Mouse (Mus musculus) heart, embryonic 11.5 days (tissue): ENCODE results near the gene Zg16. TPM values are rescaled to one million over a fixed set of nuclear protein-coding genes. Genes with fewer than 3 reads are reported as not detected.

ENCODE experiments used
- microRNA-seq: library from miRNA; unstranded; fragments of <30 nt; microRNA quantifications from one replicate; pipeline ENCODE4, GENCODE M21; 2016; ENCODE audit warnings: borderline number of aligned reads
- polyA plus RNA-seq: library from polyadenylated mRNA; unstranded; fragments of >200 nt; fragmentation: Nextera tagmentation; extraction: Ambion mirVana; gene quantifications from 2 replicates; pipeline ENCODE4 v1.2.1, GENCODE M21; 2014

The Zg16 gene
- polyA plus RNA-seq, 1 experiment from 2014 or later: not detected

Small RNA genes within 50 kb of the gene (microRNA-seq; reads per million reads assigned to microRNA genes)
- not detected for gene Gm44343

Other genes starting within 250 kb of the Zg16 start
- 0.17 and 0.96 TPM in 2 replicates for gene Doc2a, start 239.9 kb downstream of the Zg16 start, polyA plus RNA-seq
- gene Hirip3, start 225.4 kb downstream of the Zg16 start, polyA plus RNA-seq: 15.5 and 17.0 TPM in 2 replicates
- gene Ino80e, start 225.0 kb downstream of the Zg16 start, polyA plus RNA-seq: 69.8 and 76.1 TPM in 2 replicates
- 19.4 and 25.9 TPM in 2 replicates for gene Taok2, start 202.6 kb downstream of the Zg16 start, polyA plus RNA-seq
- 13.5 and 18.3 TPM in 2 replicates for gene Tmem219, start 164.4 kb downstream of the Zg16 start, polyA plus RNA-seq
- gene Kctd13, start 158.4 kb downstream of the Zg16 start, polyA plus RNA-seq: 11.5 and 12.6 TPM in 2 replicates
- 0.23 TPM in 1 of 2 replicates, not detected in the other for gene Asphd1, start 137.7 kb downstream of the Zg16 start, polyA plus RNA-seq
- 0.20 and 0.31 TPM in 2 replicates for gene Sez6l2, start 136.8 kb downstream of the Zg16 start, polyA plus RNA-seq
- 62.8 and 63.0 TPM in 2 replicates for gene Cdipt, start 111.4 kb downstream of the Zg16 start, polyA plus RNA-seq
- 1.1 and 1.2 TPM in 2 replicates for gene Cdiptos, start 111.2 kb downstream of the Zg16 start, polyA plus RNA-seq
- gene Mvp, start 72.7 kb downstream of the Zg16 start, polyA plus RNA-seq: 8.2 and 8.5 TPM in 2 replicates
- gene Pagr1b, start 70.8 kb downstream of the Zg16 start, polyA plus RNA-seq: not detected in 2 replicates
- 50.9 and 53.2 TPM in 2 replicates for gene Pagr1a, start 70.0 kb downstream of the Zg16 start, polyA plus RNA-seq
- 36.6 and 40.9 TPM in 2 replicates for gene Gm42742, start 66.2 kb downstream of the Zg16 start, polyA plus RNA-seq
- 4.5 and 5.0 TPM in 2 replicates for gene Prrt2, start 66.1 kb downstream of the Zg16 start, polyA plus RNA-seq
- gene Maz, start 60.3 kb downstream of the Zg16 start, polyA plus RNA-seq: 38.6 and 44.1 TPM in 2 replicates
- 97.7 and 103 TPM in 2 replicates for gene Kif22, start 44.9 kb downstream of the Zg16 start, polyA plus RNA-seq
- 0.92 and 0.96 TPM in 2 replicates for gene AI467606, start 4.0 kb upstream of the Zg16 start, polyA plus RNA-seq
- gene Qprt, start 34.9 kb upstream of the Zg16 start, polyA plus RNA-seq: 6.2 and 6.6 TPM in 2 replicates
- gene Spn, start 50.5 kb upstream of the Zg16 start, polyA plus RNA-seq: 0.32 and 0.39 TPM in 2 replicates
- 41.7 and 41.8 TPM in 2 replicates for gene Cd2bp2, start 108.7 kb upstream of the Zg16 start, polyA plus RNA-seq
- 17.5 and 23.7 TPM in 2 replicates for gene Tbc1d10b, start 121.1 kb upstream of the Zg16 start, polyA plus RNA-seq
- 27.8 and 37.5 TPM in 2 replicates for gene Mylpf, start 121.6 kb upstream of the Zg16 start, polyA plus RNA-seq
- 12.3 and 14.6 TPM in 2 replicates for gene Zfp553, start 145.7 kb upstream of the Zg16 start, polyA plus RNA-seq
- 19.8 and 23.1 TPM in 2 replicates for gene Sept1, start 145.8 kb upstream of the Zg16 start, polyA plus RNA-seq
- 35.6 and 39.7 TPM in 2 replicates for gene Zfp771, start 156.9 kb upstream of the Zg16 start, polyA plus RNA-seq
- 184 and 197 TPM in 2 replicates for gene Dctpp1, start 173.4 kb upstream of the Zg16 start, polyA plus RNA-seq
- gene Sephs2, start 186.7 kb upstream of the Zg16 start, polyA plus RNA-seq: 80.8 and 87.8 TPM in 2 replicates
- 0.46 and 0.68 TPM in 2 replicates for gene Itgal, start 208.9 kb upstream of the Zg16 start, polyA plus RNA-seq